Mouse (Mus musculus): ENCODE data around the gene Aldh4a1. TPM values are rescaled to one million over a fixed set of nuclear protein-coding genes. Genes with fewer than 3 reads are reported as not detected.
A peak's percentile ranks its signal among the peaks of the same experiment; 100 is the strongest.

Aldh4a1 gene
- total RNA-seq, 2 experiments from 2014 or later, result 20.1 to 20.2 TPM

DNA sequence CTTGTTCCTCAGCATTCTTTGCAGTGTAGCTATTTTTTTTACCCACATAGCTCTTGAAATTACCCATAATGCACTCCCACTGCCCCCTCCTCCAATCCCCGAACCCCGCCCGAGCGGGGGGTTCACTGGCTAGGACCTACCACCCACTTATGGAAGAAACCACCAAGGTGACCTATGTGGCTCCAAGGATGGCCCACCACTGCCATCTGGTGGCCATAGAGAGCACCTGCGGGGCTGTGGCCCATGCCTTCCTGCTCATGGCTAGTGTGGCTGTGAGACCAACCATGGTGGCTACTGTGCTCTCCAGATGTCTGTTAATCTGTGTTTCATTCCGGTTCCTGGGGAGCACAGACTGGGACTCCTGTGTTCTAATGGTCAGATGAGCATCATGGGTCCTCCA is 47.2 kb downstream of the Aldh4a1 start:
- Histone ChIP-seq H3K4me3 (no peak overlapping the region), H3K27ac (no peak overlapping the region)
- peak; percentile 98 for TF ChIP-seq CTCF (conservative IDR thresholded peaks at IDR 0.05)
- DNase-seq (ENCODE audit: low spot score in 2 of 2), result peak; percentile 18 to 60

- no peak for DNase-seq (ENCODE audit: low spot score in 2 of 2)
- Histone ChIP-seq H3K4me3 (no peak overlapping the region), H3K27ac (no peak overlapping the region)
- TF ChIP-seq CTCF (conservative IDR thresholded peaks at IDR 0.05), result no peak
Measured at GRCm38 (mm10) chr4:139675696-139676095, 53.0 kb downstream of the Aldh4a1 start.

DNA sequence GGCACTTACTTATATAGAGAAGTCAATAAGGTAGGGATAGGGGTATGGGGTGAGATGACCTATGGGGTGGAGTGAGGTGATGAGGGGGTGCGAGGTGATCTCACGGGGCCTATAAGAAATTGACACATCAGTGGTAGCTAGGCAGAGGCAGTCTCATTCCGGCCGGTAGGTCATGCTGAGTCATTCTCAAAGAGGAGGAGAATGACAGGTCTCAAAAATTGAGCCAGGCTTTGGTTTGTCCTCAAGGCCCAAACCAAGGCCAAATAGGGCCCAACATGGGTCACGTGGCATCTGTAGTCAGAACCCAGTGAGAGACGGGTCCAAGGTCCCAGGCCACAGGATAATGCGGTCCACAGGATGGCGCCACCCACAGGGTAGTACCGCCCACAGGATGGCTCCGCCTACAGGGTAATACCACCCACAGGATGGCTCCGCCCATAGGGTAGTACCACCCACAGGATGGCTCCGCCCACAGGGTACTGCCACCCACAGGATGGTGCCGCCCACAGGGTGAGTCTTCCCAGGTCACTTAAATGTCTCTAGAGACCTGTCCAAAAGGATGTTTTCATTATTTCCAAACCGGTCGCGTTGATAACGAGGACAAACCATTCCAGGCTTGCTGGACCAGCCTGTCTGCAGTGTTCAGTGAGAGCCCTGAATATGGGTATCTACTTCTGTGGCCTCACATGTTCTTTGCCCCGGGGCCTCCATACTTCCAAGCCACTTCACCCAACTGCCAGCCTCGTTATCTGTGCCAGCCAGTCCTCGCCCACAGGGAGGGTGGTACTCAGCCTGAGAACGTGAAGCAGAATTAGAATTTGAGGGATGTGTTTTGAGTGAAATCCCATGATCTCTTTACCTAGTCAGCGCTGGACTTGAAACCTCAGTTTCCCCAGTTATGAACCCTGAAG is 61.3 kb downstream of the Aldh4a1 start:
- TF ChIP-seq CTCF (conservative IDR thresholded peaks at IDR 0.05), result no peak
- no peak overlapping the region for H3K4me3 ChIP-seq
- H3K27ac ChIP-seq, result no peak overlapping the region
- DNase-seq (ENCODE audit: low spot score in 2 of 2), result no peak

- peak; percentile 92 for TF ChIP-seq CTCF (conservative IDR thresholded peaks at IDR 0.05)
- Histone ChIP-seq H3K4me3 (no peak overlapping the region), H3K27ac (no peak overlapping the region)
- DNase-seq (ENCODE audit: low spot score in 2 of 2), result peak; percentile 10 to 68
Measured at GRCm38 (mm10) chr4:139684639-139685017, 62.0 kb downstream of the Aldh4a1 start.

- Histone ChIP-seq H3K4me3 (no peak overlapping the region), H3K27ac (no peak overlapping the region)
- no peak for DNase-seq (ENCODE audit: low spot score in 2 of 2)
- TF ChIP-seq CTCF (conservative IDR thresholded peaks at IDR 0.05), result no peak
Measured at GRCm38 (mm10) chr4:139688058-139688457, 65.4 kb downstream of the Aldh4a1 start.

DNA sequence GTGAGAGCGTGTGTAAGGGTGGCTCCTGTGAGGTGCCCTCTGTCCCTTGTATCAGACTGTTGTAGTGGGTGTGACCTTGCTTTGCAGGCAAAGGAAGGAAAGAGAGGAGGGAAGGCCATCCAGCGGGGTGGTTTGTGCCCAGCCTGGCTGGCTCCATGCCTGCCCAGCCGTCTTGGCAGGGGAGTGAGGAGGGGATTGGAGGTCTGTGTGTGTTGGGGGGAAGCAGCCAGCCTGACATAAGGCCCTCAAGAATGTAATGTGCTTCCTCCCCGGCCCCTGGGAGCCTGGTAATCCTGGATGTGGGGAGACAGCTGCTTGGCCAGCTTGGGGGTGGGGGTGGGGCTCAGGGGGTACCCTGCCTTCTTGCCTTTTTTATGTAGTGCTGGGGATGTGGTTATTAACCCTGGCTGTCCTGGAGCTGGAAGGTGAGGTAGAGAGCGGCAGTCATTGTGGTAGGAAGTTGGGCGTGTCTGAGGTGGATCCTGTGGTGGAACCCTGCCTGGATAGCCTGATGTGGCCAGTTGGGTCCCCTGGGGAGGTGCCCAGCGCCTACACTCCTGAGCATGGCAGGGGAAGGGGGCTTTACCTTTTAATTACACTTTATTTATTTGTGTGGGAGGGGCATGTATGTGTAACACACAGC is 67.1 kb downstream of the Aldh4a1 start:
- DNase-seq (ENCODE audit: low spot score in 2 of 2), result no peak
- H3K27ac ChIP-seq, result no peak overlapping the region
- H3K4me3 ChIP-seq, result no peak overlapping the region
- TF ChIP-seq CTCF (conservative IDR thresholded peaks at IDR 0.05), result no peak

DNA sequence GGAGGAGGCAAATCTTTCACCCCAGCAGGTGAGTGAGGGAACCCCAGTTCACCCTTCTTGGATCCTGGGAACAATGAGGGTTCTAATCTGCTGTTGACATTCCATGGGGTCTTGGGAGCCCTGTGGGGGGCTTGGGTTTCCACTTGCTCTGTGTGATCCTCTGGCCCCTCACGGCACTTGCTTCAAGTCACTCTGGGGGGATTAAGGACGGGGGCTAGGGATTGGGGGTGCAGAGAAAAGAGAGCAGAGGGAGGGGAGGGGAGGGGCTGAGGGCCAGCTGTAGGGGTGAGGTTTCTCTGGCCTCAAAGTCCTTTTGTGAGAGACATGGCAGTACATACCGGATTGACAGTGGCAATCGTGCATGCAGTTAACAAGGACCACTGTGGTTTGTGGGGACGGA is 70.6 kb downstream of the Aldh4a1 start:
- Histone ChIP-seq H3K4me3 (no peak overlapping the region), H3K27ac (no peak overlapping the region)
- DNase-seq (ENCODE audit: low spot score in 2 of 2), result no peak
- TF ChIP-seq CTCF (conservative IDR thresholded peaks at IDR 0.05), result no peak

DNA sequence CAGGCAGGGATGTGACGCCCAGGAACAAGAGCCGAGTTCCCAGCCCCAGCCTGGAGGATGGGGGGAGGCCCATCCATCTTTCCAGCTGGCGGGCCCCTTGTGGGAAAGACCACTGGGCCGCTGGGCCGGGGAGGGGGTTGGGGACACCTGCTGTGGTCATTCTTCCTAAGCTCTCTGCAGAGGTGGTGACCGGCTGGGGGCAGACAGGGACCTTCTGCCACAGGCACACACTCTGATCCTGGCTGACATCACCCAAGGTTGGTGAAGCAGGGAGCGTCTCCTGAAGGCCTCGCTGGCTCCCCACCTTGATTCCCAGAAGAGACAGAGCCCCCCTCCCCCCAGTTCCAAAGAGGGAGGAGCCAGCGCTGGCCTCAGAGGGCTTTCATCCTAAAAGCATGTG is 75.1 kb downstream of the Aldh4a1 start:
- Histone ChIP-seq H3K4me3 (no peak overlapping the region), H3K27ac (no peak overlapping the region)
- TF ChIP-seq CTCF (conservative IDR thresholded peaks at IDR 0.05), result no peak
- DNase-seq (ENCODE audit: low spot score in 2 of 2), result no peak

DNA sequence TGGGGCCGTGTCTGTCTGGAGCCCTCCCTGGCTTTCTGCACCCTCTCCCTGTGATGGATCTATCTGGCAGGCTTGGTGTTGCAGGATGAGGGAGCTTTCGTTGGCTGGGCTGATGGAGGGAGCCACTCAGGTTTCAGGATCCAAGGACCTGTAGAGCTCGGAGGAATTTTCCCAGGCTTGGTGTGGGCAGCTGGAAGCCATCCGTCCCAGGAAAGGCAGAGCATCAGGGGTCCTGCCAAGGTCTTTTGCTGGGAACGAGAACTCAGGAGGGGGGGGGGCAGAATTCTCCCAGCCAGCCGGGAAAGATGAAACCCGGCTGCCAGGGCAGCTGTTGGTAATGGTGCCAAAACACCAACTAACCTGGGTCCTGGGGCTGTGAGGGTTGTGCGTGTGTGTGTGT is 75.9 kb downstream of the Aldh4a1 start:
- TF ChIP-seq CTCF (conservative IDR thresholded peaks at IDR 0.05), result no peak
- no peak overlapping the region for H3K27ac ChIP-seq
- H3K4me3 ChIP-seq, result no peak overlapping the region
- DNase-seq (ENCODE audit: low spot score in 2 of 2), result no peak

Small RNA genes within 50 kb of the gene (microRNA-seq; reads per million reads assigned to microRNA genes)
- gene Gm25571 (0 reads per million in 2 experiments), gene Mir7020 (0.32 to 0.37 reads per million in 2 experiments)

Other genes with a start within 250 kb of the Aldh4a1 start
- gene Iffo2, start 92.3 kb upstream of the Aldh4a1 start, total RNA-seq (2021), result 10 to 100 TPM; 15.7 to 17.5 TPM
- gene Gm21969, start 19.7 kb upstream of the Aldh4a1 start, total RNA-seq (2021), result not detected
- gene Tas1r2, start 30.7 kb downstream of the Aldh4a1 start, total RNA-seq (2021), result not detected
- gene Pax7, start 210.7 kb downstream of the Aldh4a1 start, total RNA-seq (2021), result not detected

Measured in layer of hippocampus, adult 2 months (tissue).